Mouse (Mus musculus) cerebellum, adult 2 months (tissue): ENCODE measurements around the gene Olfr250. TPM values are rescaled to one million over a fixed set of nuclear protein-coding genes. Genes with fewer than 3 reads are reported as not detected.
"Not testable (repeated sequence)": the region's sequence is repeated elsewhere in the genome, so short reads cannot be mapped to it uniquely, and the experiment has no call there.

Experiments used
- DNase-seq, 2 experiments: peaks; one replicate each; pipeline ENCODE4 v3.0.0; 2021
- H3K27ac ChIP-seq: fragments of 200-500 bp; 2 replicates; pipeline ENCODE4 v1.5.1; 2012; ENCODE audit warnings: low read length, control low read depth, inconsistent platforms; ENCODE audit not compliant: insufficient read depth
- H3K27me3 ChIP-seq: fragments of 200-500 bp; 2 replicates; pipeline ENCODE4 v1.6.1; 2012; ENCODE audit warnings: inconsistent platforms, mild to moderate bottlenecking, low read length, moderate library complexity; ENCODE audit not compliant: control insufficient read depth, insufficient read depth
- H3K4me1 ChIP-seq: fragments of 200-500 bp; 2 replicates; pipeline ENCODE4 v1.6.1; 2011; ENCODE audit warnings: low read length; ENCODE audit not compliant: control insufficient read depth, insufficient read depth
- H3K4me3 ChIP-seq: fragments of 200-500 bp; replicated peaks from 2 replicates; pipeline ENCODE3; 2011; ENCODE audit warnings: mild to moderate bottlenecking, low read depth, low read length, control low read depth; ENCODE audit not compliant: insufficient read depth
- CTCF ChIP-seq: fragments of 200-500 bp; IDR thresholded peaks from 2 replicates; pipeline ENCODE4 v1.5.1; 2011; ENCODE audit warnings: low read depth, mild to moderate bottlenecking, control low read depth, low read length, moderate library complexity, borderline replicate concordance; ENCODE audit not compliant: insufficient read depth
- POLR2A ChIP-seq: fragments of 200-500 bp; IDR thresholded peaks from 2 replicates; pipeline ENCODE4 v1.6.1; 2011; ENCODE audit warnings: low read length, control low read depth, borderline replicate concordance; ENCODE audit not compliant: insufficient read depth
- WGBS: fragments of 180-500 bp; shearing (Covaris S2); methylation state at CpG from one replicate; pipeline ENCODE4 v1.1.7; 2018; 5-methylcytosine and 5-hydroxymethylcytosine counted together
- polyA plus RNA-seq: library from polyadenylated mRNA; depleted of rRNA; stranded (reverse); fragments of >200 nt; gene quantifications from 2 replicates; pipeline ENCODE4 v1.2.3, GENCODE M21; 2012; rRNA removed

The Olfr250 gene
- polyA plus RNA-seq, result not detected in 2 replicates

GRCm38 (mm10) chr9:38366596-38366995 is at the start of gene Olfr250:
Olfr250 (plus strand) TSS chr9:38366896.
- no peak for DNase-seq
- no peak within 1 kb of the TSS for H3K4me3 ChIP-seq
- no peaks in the 10 kb centered on the region for H3K4me1 ChIP-seq
- no peak for TF ChIP-seq POLR2A
- no peak for TF ChIP-seq CTCF
- H3K27me3 ChIP-seq, result no peaks in the 10 kb centered on the region
- H3K27ac ChIP-seq, result no peak within 1 kb of the TSS
- WGBS, result 86% methylated on average over 2 of the region's 2 CpGs

- WGBS, result 58% methylated on average over 3 of the region's 3 CpGs
- H3K27ac ChIP-seq, result no peak within 1 kb of the TSS
- no peak for DNase-seq
- TF ChIP-seq CTCF, result no peak
- TF ChIP-seq POLR2A, result no peak
- no peak within 1 kb of the TSS for H3K4me3 ChIP-seq
- no peaks in the 10 kb centered on the region for H3K27me3 ChIP-seq
- H3K4me1 ChIP-seq, result no peaks in the 10 kb centered on the region
Measured at GRCm38 (mm10) chr9:38328760-38329159, 37.9 kb upstream of the Olfr250 start, which contains the start of gene Olfr25. Olfr25 (plus strand) TSS chr9:38329060.

DNA sequence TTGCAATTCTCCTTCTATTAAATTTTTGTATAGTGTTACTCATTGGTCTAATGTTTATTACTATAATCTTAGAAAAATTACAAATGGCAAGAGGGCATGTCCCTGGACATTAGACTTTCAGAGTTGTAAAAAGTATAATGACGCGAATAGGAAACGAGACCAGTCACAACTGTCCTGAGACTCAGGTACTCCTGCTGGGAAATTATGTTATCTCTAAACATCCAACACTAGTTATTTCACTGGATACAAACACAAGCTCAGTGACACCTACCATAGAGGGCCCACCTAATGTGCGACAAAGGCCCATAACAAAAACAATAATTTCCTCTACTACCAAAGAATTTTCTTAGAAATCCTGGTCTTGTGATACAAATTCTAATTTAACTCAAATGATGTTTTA is 18.6 kb upstream of the Olfr250 start, which contains the start of gene Olfr898:
Olfr898 (plus strand) TSS at position 301 of the 400 bp plus-strand sequence.
- no peak for DNase-seq
- Histone ChIP-seq H3K4me3 (no peak within 1 kb of the TSS), H3K4me1 (no peaks in the 10 kb centered on the region), H3K27ac (no peak within 1 kb of the TSS), H3K27me3 (no peaks in the 10 kb centered on the region)
- WGBS, result 91% methylated on average over 4 of the region's 4 CpGs
- no peak for TF ChIP-seq POLR2A
- no peak for TF ChIP-seq CTCF

GRCm38 (mm10) chr9:38376786-38377185 is 10.1 kb downstream of the Olfr250 start, which contains the start of gene Olfr251:
Olfr251 (plus strand) TSS chr9:38377086.
- Histone ChIP-seq H3K27me3 (no peaks in the 10 kb centered on the region), H3K4me3 (no peak within 1 kb of the TSS), H3K27ac (no peak within 1 kb of the TSS), H3K4me1 (no peaks in the 10 kb centered on the region)
- 58% methylated on average over 2 of the region's 2 CpGs for WGBS
- no peak for DNase-seq
- no peak for TF ChIP-seq POLR2A
- TF ChIP-seq CTCF, result no peak

DNA sequence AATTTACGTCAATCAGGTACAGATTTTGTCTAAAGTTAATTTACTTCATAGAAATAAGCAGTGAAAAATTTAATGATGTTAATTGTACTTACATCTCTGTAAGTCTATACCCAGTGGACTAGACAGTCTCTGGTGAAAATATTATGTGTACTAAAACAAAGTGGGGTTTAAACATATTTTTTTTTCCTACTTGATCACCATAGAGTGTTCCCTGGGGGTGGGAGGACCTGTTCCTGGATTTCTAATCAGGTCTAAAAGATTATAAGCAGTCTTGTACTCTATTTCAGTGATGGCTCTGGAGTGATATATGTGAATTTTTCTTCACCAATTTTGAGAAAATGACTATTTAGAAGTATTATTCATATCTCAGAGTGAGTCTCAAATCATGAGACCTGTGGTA is 34.7 kb downstream of the Olfr250 start, which contains the start of gene Olfr147:
Olfr147 (plus strand) TSS at position 301 of the 400 bp plus-strand sequence.
- no peaks in the 10 kb centered on the region for H3K4me1 ChIP-seq
- TF ChIP-seq CTCF, result no peak
- TF ChIP-seq POLR2A, result no peak
- 74% methylated on average over 1 of the region's 1 CpGs for WGBS

DNA sequence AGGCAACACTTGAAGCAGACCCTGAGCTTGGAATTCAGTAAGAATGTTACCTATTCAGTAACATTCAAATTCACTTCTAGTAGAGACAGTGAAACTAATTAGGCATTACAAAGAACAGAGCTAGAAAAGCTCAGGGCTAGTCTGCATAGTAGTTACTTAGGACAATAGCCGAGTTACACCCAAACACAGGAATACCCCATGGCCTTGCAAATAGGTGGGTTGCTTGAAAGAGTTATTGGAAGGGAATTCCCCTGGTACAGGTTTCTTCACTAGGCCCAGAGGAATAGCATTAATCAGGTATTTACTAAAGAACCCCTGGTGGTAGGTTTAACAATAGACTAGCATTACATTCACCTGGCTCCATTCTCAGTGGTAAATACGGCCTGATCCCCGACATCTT is 40.8 kb downstream of the Olfr250 start:
- H3K27me3 ChIP-seq, result not testable (repeated sequence)
- 85% methylated on average over 3 of the region's 3 CpGs for WGBS

More for the DNA sequence above, 34.7 kb downstream of the Olfr250 start, which contains the start of gene Olfr147:
- Histone ChIP-seq H3K27ac (no peak within 1 kb of the TSS), H3K27me3 (no peaks in the 10 kb centered on the region), H3K4me3 (no peak within 1 kb of the TSS)
- no peak for DNase-seq

GRCm38 (mm10) chr9:38413502-38413901 is 46.8 kb downstream of the Olfr250 start:
- not testable (repeated sequence) for H3K27me3 ChIP-seq, H3K4me1 ChIP-seq, H3K4me3 ChIP-seq, DNase-seq, H3K27ac ChIP-seq
- 95% methylated on average over 14 of the region's 14 CpGs for WGBS

More for the DNA sequence above, 40.8 kb downstream of the Olfr250 start:
- not testable (repeated sequence) for H3K4me1 ChIP-seq, H3K27ac ChIP-seq, H3K4me3 ChIP-seq, DNase-seq

Other genes starting within 250 kb of the Olfr250 start
- gene Olfr890, start 224.4 kb upstream of the Olfr250 start, polyA plus RNA-seq, result not detected in 2 replicates
- not detected in 2 replicates for gene Olfr891, start 186.1 kb upstream of the Olfr250 start, polyA plus RNA-seq
- not detected in 2 replicates for gene Olfr893, start 158.5 kb upstream of the Olfr250 start, polyA plus RNA-seq
- not detected in 2 replicates for gene Olfr894, start 148.8 kb upstream of the Olfr250 start, polyA plus RNA-seq
- gene Olfr143, start 114.1 kb upstream of the Olfr250 start, polyA plus RNA-seq, result not detected in 2 replicates
- not detected in 2 replicates for gene Olfr895, start 99.0 kb upstream of the Olfr250 start, polyA plus RNA-seq
- gene Olfr896-ps1, start 75.8 kb upstream of the Olfr250 start, polyA plus RNA-seq, result not detected in 2 replicates
- gene Olfr25, start 37.8 kb upstream of the Olfr250 start, polyA plus RNA-seq, result not detected in 2 replicates
- gene Olfr898, start 18.5 kb upstream of the Olfr250 start, polyA plus RNA-seq, result not detected in 2 replicates
- not detected in 2 replicates for gene Olfr251, start 10.2 kb downstream of the Olfr250 start, polyA plus RNA-seq
- not detected in 2 replicates for gene Olfr147, start 34.8 kb downstream of the Olfr250 start, polyA plus RNA-seq
- not detected in 2 replicates for gene Olfr901, start 62.6 kb downstream of the Olfr250 start, polyA plus RNA-seq
- not detected in 2 replicates for gene Olfr902, start 80.8 kb downstream of the Olfr250 start, polyA plus RNA-seq
- gene Olfr904, start 96.2 kb downstream of the Olfr250 start, polyA plus RNA-seq, result not detected in 2 replicates
- not detected in 2 replicates for gene Olfr905, start 104.2 kb downstream of the Olfr250 start, polyA plus RNA-seq
- gene Olfr906, start 120.2 kb downstream of the Olfr250 start, polyA plus RNA-seq, result not detected in 2 replicates
- not detected in 2 replicates for gene Olfr907, start 128.9 kb downstream of the Olfr250 start, polyA plus RNA-seq
- not detected in 2 replicates for gene Olfr911-ps1, start 154.7 kb downstream of the Olfr250 start, polyA plus RNA-seq
- not detected in 2 replicates for gene Olfr910, start 171.0 kb downstream of the Olfr250 start, polyA plus RNA-seq
- gene Olfr912, start 213.3 kb downstream of the Olfr250 start, polyA plus RNA-seq, result not detected in 2 replicates
- not detected in 2 replicates for gene Olfr913, start 225.9 kb downstream of the Olfr250 start, polyA plus RNA-seq
- gene Olfr914, start 238.2 kb downstream of the Olfr250 start, polyA plus RNA-seq, result not detected in 2 replicates